Mouse (Mus musculus) granulocyte monocyte progenitor cell, adult 5-6 weeks (primary cell): ENCODE measurements around the gene Gimap8. TPM values are rescaled to one million over a fixed set of nuclear protein-coding genes. Genes with fewer than 3 reads are reported as not detected.

Experiments
- ATAC-seq: replicated peaks from 2 replicates; pipeline ENCODE4 v1.8.0; 2016; ENCODE audit warnings: mild to moderate bottlenecking, moderate TSS enrichment, inconsistent platforms; ENCODE audit not compliant: poor library complexity, severe bottlenecking
- total RNA-seq, 2 experiments: library from RNA; stranded (forward) in 1 of 2; stranded (reverse) in 1 of 2; fragments of 200-712, 200-1000 nt in 1 of 2; fragments of >200 nt in 1 of 2; fragmentation: Nextera tagmentation in 1 of 2; gene quantifications; 2 replicates each; pipeline ENCODE4 v1.2.3; 2014 to 2017

Gene Gimap8
- total RNA-seq, 2 experiments from 2014 or later: 0.72 TPM; not detected in 1

- no peak for ATAC-seq
Observed at GRCm38 (mm10) chr6:48636515-48636914, 10.5 kb upstream of the Gimap8 start.

DNA sequence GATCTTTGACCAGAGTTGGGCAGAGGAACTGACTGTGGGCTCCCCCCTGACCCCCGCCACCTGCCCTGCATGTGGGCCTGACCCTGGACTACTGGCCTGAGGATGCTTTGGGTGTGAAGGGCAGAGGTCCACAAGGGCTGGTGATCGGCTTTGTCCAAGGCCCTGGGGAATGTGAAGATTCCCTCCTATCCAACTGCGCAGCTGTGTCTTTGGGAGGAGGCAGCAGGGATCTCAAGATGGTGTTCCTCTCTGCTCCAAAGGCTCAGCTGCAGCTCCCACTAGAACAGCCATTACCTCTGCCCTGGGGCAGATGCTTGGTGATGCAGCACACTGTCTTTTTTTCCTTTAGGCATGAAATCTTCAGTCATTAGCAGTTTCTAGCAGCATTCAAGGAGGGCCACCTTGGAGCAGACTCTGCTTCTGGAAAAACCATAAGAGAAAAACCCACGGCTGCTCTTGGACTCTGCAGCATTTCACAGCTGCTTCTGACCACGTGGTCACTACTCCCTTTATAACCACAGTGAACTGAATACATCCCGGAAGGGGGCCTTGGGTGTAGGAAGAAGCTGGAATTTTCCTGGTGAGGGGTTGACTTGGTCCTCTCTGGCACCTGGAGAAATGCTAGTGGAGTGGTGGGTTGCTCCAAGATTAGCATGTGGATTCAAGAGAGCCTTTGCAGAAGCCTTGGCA, 9.1 kb upstream of the Gimap8 start:
- ATAC-seq: no peak

- ATAC-seq: no peak
Observed at GRCm38 (mm10) chr6:48638553-48638952, 8.5 kb upstream of the Gimap8 start.

DNA sequence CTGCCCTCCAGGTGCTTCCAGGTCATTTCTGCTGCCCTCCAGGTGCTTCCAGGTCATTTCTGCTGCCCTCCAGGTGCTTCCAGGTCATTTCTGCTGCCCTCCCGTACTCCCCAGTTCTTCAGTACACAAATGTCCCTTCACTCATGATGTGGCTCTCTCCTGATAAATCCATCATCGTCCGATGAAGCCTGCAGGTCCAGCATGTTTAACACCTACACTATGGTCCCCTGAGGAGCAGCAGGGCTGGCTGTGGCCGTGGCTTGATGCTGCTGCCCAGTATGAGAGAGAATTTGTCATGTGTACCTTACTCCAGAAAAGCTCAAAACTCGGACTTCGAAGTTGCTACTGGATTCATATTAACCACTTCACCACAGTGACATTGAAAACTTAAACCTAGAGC, 5.6 kb upstream of the Gimap8 start:
- ATAC-seq: no peak

DNA sequence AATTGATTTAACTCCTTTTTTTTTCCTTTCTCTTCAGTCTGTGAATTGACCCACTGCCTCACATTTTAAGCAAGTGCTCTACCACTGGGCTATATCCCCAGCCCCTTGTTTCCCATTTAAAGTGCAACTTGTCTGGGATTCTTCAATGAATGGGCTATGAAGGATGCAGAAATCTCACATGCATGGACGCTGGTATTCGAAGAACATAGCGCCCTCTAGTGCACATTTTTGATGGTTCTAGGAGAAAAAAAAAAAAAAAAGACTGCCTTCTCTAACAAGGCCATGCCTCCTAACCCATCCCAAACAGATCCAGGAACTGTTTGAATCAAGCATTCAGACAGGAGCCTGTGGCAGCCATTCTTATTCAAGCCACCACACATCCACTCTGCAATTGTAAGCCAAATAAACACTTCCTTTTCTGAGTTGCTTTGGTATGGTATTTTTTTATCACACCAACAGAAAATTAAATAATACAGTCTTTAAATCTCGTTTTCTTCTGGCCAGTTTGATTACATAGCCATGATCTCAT, 4.2 kb upstream of the Gimap8 start:
- no peak for ATAC-seq

DNA sequence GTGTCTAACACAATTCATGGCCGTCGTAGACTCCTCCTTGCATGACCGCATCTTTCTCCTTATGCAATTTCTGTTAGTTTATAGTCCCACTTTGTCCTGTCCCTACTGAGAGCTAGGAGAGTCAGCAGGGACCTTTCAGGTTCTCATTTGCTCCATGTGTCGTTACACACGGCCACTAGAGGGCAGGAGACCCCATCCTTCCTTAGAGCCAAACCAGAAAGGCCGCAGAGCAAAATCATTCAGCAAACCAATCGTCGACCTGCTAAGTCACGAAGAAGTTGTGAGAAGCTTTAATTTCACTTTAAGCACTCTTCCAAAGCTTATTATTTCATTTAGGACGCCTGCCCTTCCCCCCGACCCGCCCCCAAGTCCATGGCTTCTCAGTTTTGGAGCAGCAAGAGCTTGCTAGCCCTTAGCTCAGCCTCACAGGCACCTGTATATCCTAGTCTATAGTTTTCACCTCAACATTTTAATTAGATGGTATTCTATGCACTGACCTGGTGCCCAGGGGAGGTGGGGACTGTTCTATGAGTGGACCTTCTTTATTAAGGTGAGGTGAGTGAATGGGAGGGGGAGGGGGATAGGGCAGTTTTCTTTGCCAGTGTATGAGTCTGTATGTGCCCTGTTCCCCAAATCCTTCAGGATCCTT, 1.2 kb upstream of the Gimap8 start:
- ATAC-seq: peak; percentile 71

DNA sequence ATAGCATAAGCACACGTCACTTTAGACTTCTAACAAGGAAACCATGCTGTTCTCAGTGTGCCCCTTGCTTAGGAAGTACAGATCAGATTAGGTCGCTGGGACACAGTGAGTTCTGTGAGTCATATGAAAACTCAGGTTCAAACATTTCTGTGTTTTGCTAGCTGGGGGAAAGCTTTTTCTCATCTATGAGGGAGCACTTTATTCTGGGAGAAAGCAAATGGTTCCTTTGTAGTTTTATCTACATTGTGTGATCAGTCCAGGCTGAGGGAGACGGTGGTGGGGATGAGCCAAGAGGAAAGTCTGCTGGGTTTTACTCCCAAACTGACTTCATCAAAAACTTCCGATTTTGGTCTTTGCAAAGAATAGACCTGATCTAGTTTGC, 734 bp upstream of the Gimap8 start:
- ATAC-seq: no peak

GRCm38 (mm10) chr6:48647611-48648010, 577 bp downstream of the Gimap8 start:
- no peak for ATAC-seq

GRCm38 (mm10) chr6:48648779-48649178, 1.7 kb downstream of the Gimap8 start:
- ATAC-seq: no peak

GRCm38 (mm10) chr6:48650041-48650440, 3.0 kb downstream of the Gimap8 start:
- no peak for ATAC-seq

DNA sequence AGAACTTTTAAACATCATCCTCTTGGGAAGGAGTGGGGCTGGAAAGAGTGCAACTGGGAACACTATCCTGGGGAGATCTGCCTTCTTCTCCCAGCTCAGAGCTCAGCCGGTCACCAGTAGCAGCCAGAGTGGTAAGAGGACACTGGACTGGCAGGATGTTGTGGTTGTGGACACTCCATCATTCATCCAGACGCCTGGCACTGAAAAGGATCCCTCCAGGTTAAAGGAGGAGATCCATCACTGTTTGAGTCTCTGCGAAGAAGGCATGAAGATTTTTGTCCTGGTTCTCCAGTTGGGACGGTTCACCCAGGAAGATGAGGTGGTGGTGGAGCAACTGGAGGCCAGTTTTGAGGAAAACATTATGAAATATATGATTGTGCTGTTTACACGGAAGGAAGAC, 11.7 kb downstream of the Gimap8 start:
- no peak for ATAC-seq

GRCm38 (mm10) chr6:48664750-48665149, 17.7 kb downstream of the Gimap8 start:
- no peak for ATAC-seq

GRCm38 (mm10) chr6:48665471-48665870, 18.4 kb downstream of the Gimap8 start:
- no peak for ATAC-seq

DNA sequence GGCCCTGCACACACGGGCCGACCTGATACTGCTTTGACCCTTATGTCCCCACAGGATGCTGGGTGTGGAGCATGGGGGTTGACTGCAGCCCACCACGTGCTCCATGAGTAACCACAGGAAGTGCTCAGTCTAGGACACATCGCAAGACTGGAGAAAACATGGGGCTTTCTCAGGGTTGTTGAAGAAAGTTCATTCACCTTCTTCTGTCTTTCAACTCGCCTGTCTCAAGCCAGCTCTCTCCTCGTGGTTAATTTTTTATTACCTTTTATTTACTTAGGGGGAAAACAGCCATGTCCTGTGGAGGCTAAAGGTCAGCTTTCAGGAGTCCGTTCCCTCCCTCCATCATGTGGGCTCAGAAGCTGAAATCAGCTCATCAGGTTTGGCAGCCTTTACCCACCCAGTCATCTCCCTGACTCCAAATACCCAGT, 19.1 kb downstream of the Gimap8 start:
- ATAC-seq: no peak

- peak; percentile 76 for ATAC-seq
Observed at GRCm38 (mm10) chr6:48668022-48668421, 21.0 kb downstream of the Gimap8 start.

DNA sequence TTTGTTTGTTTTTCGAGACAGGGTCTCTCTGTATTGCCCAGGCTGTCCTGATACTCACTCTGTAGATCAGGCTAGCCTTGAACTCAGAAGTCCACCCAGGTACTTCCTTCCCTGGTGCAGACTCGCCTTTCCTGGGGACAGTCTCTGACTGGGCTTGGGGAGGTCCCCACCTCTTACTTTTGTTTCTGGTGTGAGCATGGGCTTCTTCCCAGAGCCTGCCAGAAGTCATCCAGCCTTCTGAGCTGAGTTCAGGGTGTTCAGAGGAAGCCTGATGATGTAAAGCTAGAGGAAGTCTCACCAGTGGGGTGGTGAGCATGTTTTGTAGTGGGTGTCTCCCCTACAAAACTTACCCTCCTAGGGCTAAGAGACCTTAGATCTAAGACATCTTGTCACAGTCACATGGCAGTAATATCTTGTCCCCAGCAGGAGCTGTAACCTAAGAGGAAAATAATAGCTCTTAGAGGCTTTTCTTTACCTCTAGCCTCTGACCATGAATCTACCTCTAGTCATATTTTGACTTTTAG, 22.5 kb downstream of the Gimap8 start:
- no peak for ATAC-seq

DNA sequence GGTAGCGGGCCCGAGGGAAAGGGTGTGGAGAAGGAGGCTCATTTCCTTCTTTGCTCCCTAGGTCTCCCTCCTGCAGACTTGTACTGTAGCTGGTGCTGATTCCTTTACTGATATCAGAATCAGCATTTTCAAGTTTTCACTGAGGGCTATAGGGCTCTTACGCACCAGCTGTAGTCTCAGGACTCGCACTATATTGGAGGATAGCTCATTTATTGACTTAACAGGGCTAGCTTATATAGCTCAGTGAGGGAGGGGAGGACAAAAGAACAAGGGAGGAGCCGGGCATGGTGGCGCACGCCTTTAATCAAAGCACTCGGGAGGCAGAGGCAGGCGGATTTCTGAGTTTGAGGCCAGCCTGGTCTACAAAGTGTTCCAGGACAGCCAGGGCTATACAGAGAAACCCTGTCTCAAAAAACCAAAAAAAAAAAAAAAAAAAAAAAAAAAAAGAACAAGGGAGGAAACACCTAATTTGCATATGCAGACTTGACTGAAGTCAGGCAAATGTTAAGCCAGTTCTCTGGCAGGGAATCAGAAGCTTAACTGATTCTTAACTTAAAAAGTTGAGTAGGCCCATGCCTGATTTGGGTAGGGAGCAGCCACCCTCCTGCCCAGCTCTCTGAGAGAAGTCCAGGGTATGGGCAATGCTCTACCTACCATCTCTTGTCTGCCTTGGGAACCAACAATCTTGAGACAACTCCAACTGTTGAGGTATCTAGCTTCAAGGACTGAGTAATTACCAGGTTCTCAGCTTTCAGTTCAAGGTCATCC, 27.4 kb downstream of the Gimap8 start:
- ATAC-seq: no peak

- ATAC-seq: no peak
Observed at GRCm38 (mm10) chr6:48675400-48675930, 28.4 kb downstream of the Gimap8 start.

GRCm38 (mm10) chr6:48675931-48676859, 29.2 kb downstream of the Gimap8 start, which contains the start of gene Gimap9:
Gene Gimap9, plus strand, starts transcription at chr6:48676129.
- ATAC-seq: peak; percentile 61
